Mouse (Mus musculus): ENCODE measurements at regions not wholly inside any gene's neighbourhood (a gene's known extent, or its start where the extent isn't known, plus 50 kb on each side); places are given as distances from the start of the nearest gene placed in this dataset.

DNA sequence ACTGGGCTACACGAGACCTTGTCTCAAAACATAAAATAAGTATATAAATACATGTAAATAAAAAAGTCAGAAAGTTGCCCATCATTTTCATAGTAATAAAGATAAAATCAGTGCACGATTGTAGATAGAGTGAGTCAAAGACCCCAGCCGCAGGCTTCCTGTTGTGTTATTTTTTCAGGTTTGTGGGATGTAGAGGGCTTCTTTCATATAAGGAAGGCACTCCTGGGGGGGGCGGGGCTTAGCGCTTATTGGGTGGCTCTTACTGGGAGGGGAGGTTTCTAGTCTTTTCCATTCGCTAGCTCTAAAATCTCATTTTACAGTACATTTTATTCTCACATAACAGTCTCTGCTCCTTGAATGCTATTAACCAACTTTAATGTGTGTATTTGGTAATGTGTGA, 198.8 kb upstream of the Cxcr4 start:
- no peak for ATAC-seq (replicated peaks; ENCODE audit: low read depth, poor library complexity, severe bottlenecking)

DNA sequence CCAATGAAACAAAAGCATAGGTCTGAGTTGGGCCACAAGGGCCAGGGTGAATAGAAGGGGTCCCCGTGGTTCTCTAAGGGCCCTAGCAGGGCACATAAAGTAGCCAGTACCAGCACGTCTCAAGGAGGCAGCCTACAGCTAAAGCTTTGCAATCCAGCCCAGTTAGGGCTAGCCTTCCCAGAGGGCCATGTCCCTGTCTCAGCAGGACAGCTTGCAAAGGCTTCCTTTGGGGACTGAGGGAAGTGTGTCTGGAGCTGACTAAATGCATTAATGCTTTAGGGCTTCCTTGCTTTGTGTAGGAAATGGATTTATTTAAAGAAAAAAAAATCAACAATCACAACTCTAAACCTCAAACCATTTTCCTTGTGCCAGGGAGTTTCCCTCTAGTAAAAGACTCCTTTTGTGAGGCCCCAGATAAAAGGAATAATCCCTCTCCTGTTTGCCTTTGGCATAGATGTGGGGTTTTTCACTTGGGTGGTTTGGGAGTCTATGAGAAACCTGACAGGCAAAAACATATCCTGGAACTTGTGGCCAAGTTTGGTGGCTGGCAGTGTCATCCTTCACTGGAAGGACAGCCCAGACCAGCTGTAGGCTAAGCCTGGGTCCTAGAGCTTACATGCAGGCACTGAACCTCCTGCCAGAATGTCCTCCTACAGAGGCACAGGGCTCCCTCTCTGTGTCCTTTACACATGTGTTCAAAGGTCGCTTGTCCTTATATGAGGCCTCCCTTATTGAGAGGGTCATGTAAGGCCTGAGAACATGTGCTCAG, 197.7 kb upstream of the Cxcr4 start:
- no peak for ATAC-seq (replicated peaks; ENCODE audit: low read depth, poor library complexity, severe bottlenecking)

DNA sequence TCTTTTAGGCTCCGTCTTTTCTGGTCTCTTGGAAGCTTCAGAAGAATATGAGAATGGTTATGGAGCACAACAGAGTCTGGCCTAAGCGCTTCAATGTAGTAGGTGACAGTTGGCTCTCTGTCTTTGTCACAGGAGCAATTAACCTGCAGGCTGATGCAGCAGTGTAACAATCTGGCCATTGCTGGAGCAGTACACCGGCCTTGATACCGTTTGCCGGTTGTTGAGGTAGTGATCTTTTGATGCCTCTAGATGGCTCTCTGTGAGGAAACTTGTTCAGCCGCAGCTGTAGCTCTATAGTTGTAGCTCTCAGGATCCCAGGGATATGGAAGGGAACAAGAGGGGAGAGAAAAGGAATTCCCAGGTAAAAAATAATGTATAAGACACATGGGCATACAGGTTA, 196.1 kb upstream of the Cxcr4 start:
- ATAC-seq (replicated peaks; ENCODE audit: low read depth, poor library complexity, severe bottlenecking) = no peak

DNA sequence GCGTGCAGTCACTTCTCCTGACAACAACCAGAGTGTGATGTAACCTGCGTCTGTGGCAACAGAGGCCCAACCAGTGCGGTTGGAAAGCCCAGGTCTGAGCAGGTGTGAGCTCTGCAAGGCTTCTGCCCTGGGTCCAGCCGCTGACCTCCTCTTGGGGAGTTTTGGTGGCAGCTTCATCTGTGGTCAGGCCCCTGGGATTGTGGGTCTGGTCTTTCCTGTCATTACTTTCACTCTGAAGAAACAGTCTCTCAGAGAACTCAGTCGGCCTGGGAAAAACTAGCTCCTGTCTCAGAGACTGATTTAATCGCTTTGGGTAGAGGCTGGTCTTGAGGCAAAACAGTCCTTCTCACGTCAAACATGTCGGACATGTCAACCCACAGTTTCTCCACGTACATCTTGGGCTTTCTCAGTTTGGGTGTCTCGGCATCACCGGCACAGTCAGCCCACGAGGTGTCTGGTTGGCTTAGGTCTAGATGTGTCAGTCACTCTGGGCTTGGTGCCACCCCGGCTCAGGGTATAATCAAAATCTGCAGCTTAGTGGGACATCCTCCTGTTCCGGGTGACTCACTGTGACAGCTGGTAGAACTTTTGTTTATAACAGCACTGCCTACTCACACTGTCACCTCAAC, 195.0 kb upstream of the Cxcr4 start:
- peak; percentile 88 for ATAC-seq (replicated peaks; ENCODE audit: low read depth, poor library complexity, severe bottlenecking)

DNA sequence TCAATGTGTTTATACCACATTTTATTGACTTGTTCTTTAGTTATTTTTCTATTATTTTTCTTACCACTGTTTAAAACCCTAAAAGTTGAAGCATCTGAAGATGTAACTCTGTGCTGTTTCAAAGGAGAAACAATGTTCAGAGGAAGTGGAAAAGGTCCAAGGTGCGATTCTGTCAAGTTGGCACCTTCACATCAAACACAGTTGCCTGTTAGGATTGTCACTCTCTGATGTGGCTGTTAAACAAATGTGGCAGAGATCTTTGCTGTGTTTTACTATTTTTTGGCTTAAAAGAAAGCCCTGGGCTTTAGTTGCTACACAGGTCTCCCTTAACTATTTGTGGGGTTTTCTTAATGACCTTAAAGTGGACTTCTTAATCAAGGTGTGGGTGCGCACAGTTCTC, 190.2 kb upstream of the Cxcr4 start:
- no peak for ATAC-seq (replicated peaks; ENCODE audit: low read depth, poor library complexity, severe bottlenecking)

DNA sequence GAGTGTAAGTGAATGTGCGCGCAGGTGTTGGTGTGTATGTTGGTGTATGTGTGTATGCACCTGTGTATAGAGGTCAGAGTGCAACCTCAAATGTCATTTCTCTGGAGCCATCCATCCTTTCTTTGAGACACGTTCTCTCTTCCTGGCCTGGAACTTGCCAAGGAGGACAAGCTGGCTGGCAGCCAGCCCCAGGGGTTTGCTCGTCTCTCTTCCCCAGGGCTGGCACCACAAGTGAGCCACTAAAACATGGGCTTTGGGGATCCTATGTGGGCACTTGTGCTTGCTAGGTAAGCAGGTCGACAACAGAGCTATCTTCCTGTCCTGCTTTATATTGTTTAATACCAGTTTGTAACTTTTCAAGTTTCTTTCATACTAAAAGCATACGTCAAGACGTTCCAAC, 189.8 kb upstream of the Cxcr4 start:
- no peak for ATAC-seq (replicated peaks; ENCODE audit: low read depth, poor library complexity, severe bottlenecking)

DNA sequence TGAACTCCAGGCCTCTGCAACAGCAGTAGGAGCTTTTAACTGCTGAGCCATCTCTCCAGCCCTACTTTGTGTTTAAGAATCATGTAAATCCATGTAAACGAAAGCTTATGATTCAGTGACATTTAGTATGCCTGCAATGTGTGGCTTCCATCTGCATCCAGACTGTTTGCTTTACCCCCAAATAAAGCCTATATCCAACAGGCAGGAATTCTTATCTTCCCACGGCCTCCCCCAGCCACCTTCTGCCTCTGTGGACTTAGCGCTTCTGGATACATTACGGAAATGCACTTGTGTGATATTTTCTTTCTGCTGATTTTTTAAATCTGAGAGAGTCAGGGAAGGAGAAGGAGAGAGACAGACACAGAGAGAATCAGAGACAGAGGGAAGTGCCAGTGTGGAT, 189.2 kb upstream of the Cxcr4 start:
- ATAC-seq (replicated peaks; ENCODE audit: low read depth, poor library complexity, severe bottlenecking) = no peak

DNA sequence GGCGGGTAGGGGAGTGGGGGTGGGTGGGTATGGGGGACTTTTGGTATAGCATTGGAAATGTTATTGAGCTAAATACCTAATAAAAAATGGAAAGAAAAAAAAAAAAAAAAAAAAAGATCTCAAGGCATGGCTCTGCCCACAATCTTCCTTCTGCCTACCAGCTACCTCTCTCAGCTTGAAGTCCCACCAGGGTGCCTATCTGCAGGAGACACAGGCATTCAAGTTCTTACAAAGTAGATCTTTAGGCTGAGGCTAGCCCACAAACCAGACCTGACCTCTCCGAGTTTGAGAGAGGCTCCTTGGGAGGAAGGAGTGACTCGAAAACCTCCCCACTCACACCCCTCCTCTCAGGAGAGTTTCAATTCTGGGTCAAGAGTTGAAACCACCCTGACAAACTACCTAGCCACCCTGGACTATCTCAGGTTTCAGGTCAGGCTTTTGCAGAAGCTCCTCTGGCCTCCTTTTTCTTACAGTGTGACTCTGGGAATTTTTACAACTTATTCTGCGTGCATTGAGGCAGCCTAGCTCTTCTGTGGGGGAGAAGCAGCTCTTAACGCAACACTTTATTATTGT, 187.6 kb upstream of the Cxcr4 start:
- no peak for ATAC-seq (replicated peaks; ENCODE audit: low read depth, poor library complexity, severe bottlenecking)

DNA sequence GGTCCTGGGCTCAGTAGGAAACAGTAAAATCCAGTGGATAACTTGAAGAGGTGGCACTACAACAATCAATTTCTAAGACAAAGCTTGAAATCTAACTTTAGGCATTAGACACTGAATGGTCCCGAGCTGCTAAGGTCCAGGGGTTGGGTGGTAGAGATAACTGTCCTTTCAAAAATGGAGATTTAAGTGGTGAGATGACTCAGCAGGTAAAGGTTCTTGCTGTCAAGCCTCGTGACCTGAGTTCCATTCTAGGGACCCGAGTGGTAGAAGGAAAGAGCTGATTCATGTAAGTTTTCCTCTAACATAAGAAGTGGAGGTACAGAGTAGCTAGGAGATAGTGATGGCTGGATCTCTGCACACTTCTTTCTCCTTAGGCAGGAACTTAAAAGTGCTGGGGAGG, 180.3 kb upstream of the Cxcr4 start:
- ATAC-seq (replicated peaks; ENCODE audit: low read depth, poor library complexity, severe bottlenecking) = no peak

DNA sequence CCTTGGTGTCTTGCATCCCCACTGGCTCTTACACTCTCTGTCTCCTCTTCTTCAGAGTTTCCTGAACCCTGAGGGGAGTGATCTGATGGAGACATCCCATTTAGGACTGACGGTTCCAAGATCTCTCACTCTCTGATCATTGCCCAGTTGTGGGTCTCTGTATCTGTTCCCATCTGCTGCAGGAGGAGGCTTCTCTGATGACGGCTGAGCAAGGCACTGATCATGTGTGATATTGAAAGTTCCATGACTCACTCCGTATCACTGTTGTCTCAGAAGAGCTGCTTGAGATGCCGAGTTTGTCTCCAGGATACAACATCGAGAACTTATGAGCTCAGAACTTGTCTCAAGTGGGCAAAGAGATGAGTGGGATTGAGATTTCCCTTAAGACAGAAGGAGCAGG, 178.7 kb upstream of the Cxcr4 start:
- ATAC-seq (replicated peaks; ENCODE audit: low read depth, poor library complexity, severe bottlenecking) = no peak

DNA sequence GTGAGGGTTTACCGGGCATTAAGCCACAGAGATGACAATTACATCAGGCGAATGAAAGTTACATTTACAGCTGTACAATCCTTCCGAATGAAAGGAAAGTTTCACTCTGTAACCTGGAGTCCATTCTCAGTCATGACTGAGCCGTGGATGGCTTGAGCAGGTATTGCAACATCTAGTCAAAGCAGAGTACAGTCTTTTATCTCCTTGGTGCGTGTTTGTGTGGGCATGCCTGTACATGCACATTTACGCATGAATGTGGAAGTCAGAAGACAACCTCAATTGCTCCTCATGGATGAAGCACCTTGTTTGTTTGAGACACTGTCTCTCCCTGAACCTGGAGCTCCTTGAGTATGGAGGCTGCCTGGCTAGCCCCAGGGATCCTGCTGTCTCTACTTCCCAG, 175.9 kb upstream of the Cxcr4 start:
- no peak for ATAC-seq (replicated peaks; ENCODE audit: low read depth, poor library complexity, severe bottlenecking)

DNA sequence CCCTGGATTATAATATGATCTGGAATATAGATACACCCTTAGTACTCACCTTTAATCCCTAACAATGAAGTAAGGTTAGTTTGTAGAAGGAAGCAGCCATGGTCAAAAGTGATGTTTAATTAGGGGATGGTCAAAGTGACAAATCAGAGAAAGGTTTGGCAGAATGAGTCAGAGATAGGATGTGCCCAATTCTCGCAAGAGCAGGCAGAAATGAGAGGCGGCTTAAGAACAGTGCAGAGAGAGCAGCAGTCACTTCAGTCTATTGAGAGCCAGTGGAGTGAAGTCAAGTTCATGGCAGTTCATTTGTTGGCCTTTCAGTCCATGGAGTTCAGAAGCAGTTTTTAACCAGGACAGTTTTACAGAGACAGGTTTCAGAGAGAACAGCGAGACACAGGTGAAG, 175.3 kb upstream of the Cxcr4 start:
- ATAC-seq (replicated peaks; ENCODE audit: low read depth, poor library complexity, severe bottlenecking) = no peak

DNA sequence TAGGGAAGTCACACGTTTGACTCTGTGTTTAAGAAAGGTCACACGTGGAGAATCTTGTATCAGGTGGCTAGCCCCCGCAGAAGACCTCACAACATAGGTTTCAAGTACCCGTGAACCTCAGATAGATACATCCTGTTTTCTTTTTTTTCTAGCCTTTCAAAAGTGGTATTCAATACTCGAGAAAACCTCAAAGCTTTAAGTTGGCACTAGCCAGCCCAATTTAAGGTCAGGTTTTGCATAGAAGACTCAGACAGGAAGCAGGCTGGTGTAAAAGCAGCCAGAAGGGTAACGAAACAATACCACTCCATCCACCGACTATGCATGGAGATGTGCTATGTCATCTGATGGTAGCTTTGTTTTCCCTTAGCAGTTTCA, 174.8 kb upstream of the Cxcr4 start:
- peak; percentile 74 for ATAC-seq (replicated peaks; ENCODE audit: low read depth, poor library complexity, severe bottlenecking)

DNA sequence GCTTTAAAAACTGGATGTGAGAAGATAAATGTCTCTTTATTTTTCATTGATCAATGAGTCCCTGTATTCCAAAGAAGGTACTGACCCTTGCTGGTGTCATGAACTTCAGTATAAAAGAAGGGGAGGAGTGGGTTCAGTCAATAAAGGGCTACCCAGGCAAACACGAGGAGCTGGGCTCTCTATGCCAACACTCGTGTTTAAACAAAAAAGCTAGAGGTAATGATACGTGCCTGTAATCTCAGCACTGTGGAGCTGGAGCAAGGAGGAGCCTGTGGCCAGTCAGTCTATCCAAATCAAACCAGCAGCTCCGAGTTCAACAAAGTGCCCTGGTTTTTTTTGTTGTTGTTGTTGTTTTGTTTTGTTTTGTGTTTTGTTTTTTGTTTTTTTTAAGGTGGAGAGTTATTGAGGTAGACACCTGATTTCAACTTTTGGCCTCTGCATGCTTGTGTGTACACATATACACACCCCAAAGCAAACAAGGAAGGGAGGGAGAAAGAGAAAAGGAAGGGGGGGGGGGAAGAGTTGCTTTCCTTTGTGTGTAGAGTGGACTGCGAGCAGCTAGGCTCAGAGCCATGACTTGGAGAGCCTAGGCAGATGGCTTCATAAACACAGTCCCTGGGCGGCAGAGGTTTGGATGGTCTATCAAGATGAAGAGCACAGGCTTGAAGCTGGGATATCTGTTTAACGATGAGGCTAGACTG, 174.2 kb upstream of the Cxcr4 start:
- ATAC-seq (replicated peaks; ENCODE audit: low read depth, poor library complexity, severe bottlenecking) = no peak

DNA sequence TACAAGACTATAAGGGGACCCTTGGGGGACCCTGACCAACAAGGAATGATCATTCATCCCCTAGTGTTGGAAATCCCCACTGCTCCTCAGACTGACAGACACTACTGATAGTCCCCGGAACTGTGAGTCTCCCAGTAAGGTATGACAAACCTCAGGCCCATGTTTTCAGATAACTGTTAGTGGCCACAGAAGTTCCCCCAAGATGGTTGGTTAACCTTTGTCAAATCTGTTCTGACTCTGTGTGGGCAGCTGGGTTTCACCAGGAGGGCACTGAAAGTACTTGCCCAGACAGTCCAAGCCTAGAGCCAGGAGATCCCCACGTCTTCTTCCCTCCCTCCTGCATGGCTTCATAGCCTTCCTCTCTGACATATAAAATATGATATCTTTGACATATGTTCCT, 173.5 kb upstream of the Cxcr4 start:
- no peak for ATAC-seq (replicated peaks; ENCODE audit: low read depth, poor library complexity, severe bottlenecking)

DNA sequence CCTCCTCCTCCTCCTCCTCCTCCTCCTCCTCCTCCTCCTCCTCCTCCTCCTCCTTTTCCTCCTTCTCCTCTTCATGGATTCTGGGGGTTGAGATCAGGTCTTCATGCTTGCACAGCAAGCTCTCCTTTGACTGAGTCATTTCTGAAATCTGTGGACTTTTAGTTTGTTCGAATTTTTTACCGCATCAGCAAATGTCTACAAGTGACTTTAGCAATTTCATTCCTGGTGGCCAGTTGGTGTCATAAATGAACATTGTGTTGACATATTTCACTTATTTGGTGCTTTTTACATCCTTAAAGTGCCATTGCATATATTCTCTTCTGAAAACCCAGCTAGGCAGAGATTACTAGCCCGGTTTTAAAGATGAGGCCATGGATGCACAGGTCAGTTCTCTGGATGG, 173.0 kb upstream of the Cxcr4 start:
- ATAC-seq (replicated peaks; ENCODE audit: low read depth, poor library complexity, severe bottlenecking) = no peak

DNA sequence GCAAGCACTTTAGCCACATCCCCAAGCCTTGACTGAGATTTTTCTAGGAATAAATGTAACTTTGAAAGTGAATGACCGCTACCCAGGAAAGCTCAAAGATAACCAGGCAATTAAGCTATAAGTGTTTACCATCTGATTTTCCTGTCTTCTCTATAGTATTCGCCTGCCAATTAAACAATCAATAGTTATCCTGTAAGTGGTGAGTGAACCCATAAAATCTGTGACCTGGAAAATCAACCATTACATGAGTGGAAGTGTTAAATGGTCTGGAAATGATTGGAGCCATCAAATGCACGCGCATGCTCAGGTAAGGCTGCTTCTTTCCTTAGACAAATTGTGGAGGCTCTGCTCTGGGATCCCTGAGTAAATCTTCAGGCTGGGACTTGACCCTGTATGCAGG, 170.8 kb upstream of the Cxcr4 start:
- ATAC-seq (replicated peaks; ENCODE audit: low read depth, poor library complexity, severe bottlenecking) = no peak

DNA sequence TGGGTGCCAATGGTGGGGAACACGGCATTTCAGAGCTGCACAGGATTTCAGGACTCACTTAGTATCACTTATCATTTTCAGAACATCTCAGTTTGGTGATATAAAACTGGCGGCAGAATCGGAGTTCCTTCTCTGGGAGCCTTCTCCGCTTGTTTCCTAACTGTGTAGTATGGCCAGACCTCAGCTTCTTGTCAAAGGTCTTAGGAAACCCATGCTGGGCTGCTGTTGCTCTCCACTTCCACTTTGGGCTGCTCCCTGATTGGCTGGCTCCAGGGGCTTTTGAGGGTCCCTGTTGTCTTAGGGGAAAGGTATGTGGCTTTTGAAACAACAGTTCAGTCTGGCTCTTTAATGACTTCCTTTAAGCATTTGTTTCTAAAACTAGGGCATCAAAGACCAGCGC, 170.0 kb upstream of the Cxcr4 start:
- no peak for ATAC-seq (replicated peaks; ENCODE audit: low read depth, poor library complexity, severe bottlenecking)

DNA sequence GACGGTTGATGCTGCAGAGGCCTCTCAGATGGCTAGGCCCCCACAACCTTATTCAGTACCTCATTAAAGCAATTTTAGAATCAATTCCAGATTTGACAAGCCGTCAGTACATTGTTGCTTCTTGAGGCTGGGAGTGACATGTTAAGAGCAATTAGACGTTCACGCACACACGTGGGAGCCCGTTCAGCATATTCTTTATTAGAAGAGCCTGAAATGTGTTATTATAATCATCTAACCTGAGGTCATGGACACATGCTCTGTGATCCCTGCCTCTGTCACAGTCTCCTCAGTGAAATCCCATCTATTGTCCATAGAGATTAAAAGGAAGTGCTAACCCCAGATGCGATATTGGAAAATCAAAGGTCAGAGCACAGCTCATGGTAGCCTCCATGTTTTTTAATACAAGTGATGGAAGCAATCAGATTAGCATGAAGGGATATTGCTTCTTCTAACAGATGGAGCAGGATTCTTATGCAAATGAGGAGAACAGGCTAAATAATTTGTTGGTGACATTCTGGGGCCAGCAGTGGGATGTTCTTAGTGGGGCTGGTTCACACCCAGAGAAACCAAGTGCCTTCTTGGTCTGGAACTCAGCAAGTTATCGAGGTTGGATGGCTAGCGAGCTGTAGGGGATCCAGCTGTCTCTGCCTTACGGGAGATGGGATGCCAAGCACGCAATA, 166.8 kb upstream of the Cxcr4 start:
- no peak for ATAC-seq (replicated peaks; ENCODE audit: low read depth, poor library complexity, severe bottlenecking)

DNA sequence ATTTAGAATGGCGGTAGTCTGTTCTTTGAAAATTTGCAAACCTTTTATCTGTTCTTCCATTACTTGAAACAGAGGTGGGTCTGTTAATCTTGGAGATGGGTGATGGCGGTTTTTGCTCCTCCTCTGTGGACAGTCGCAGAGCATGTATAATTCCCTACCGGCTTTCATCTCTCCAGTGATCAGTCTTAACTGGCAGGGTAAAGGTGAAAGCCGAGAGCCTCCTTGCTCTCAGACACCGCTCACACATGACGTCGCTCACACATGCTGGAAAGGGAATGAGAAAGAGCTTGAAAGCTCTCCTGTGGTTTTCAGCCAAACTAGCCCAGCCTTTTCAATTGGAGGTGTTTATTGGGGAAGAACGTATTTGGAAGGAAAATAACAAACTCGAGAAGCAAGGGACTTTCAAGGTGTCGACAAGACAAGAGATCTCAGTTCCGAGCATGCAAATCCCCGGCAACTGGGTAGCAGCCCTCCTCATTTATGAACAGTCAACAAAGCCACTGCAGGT, 166.3 kb upstream of the Cxcr4 start:
- ATAC-seq (replicated peaks; ENCODE audit: low read depth, poor library complexity, severe bottlenecking) = no peak

Data from common myeloid progenitor, adult 5-6 weeks (primary cell).